Mouse (Mus musculus) Patski (cell line): Measurements from ENCODE around the gene Acvr2b. TPM values are rescaled to one million over a fixed set of nuclear protein-coding genes. Genes with fewer than 3 reads are reported as not detected.

Source experiments
- ATAC-seq: fragments of 100-300 bp; one replicate; pipeline ENCODE4 v1.8.0; 2021
- CTCF ChIA-PET: fragments of 350-600 bp; sonication (Branson Sonifier 250); formaldehyde crosslinking; loops from one replicate; lab custom pipeline; 2022; ENCODE audit warnings: inconsistent platforms; lab: Charles Lee
- POLR2A ChIA-PET: fragments of 350-600 bp; sonication (Branson Sonifier 250); formaldehyde crosslinking; loops from one replicate; lab custom pipeline; 2022; ENCODE audit warnings: antibody characterized with exemption, inconsistent platforms; lab: Charles Lee
- DNase-seq: peaks from one replicate; pipeline ENCODE4 v3.0.0-alpha.2; 2011; ENCODE audit warnings: low read depth, low spot score
- H3K27me3 ChIP-seq: fragments of 371-371 bp; one replicate; pipeline ENCODE4 v1.5.1; 2021
- CTCF ChIP-seq: fragments of 100-300 bp; IDR thresholded peaks from one replicate; pipeline ENCODE4 v1.5.1; 2021
- in situ Hi-C: fragments of 300-500 bp; cut with MboI; formaldehyde crosslinking; loops from 3 replicates; pipeline ENCODE4 v1.11.1; 2018; ENCODE audit warnings: low pct_unique_long_range_greater_than_20kb, mixed read lengths
- polyA plus RNA-seq: library from polyadenylated mRNA; unstranded; gene quantifications from one replicate; pipeline ENCODE4 v1.2.3, GENCODE M21; 2021

The Acvr2b gene
- polyA plus RNA-seq, 1 experiment from 2014 or later, result 4.0 TPM

GRCm38 (mm10) chr9:119435855-119436254 lies 33.9 kb downstream of the Acvr2b start:
- H3K27me3 ChIP-seq, result no peaks in the 10 kb centered on the region
- no peak for DNase-seq
- in situ Hi-C loops, result no loop called here
- ATAC-seq, result no peak
- TF ChIP-seq CTCF, result no peak
- CTCF ChIA-PET, result interaction anchor here (2.5 kb wide), 1 partner anchor 9 kb away, joined by 10 read pairs; the partner anchor contains the start of gene Exog
- POLR2A ChIA-PET, result no interaction called here

GRCm38 (mm10) chr9:119438065-119438464 lies 36.1 kb downstream of the Acvr2b start:
- H3K27me3 ChIP-seq, result no peaks in the 10 kb centered on the region
- no peak for ATAC-seq
- in situ Hi-C loops, result no loop called here
- POLR2A ChIA-PET, result no interaction called here
- TF ChIP-seq CTCF, result no peak
- no peak for DNase-seq
- CTCF ChIA-PET, result no interaction called here

- no peak for ATAC-seq
Measured at GRCm38 (mm10) chr9:119438498-119439000, 36.6 kb downstream of the Acvr2b start.

GRCm38 (mm10) chr9:119444738-119445429 lies 43.0 kb downstream of the Acvr2b start, which contains the start of gene Exog:
TSS of gene Exog (plus strand) at chr9:119444943.
- peak; percentile 98 for TF ChIP-seq CTCF
- DNase-seq, result peak; percentile 69
- ChIA-PET POLR2A (no interaction called here), CTCF (interaction anchor here (0.7 to 2.5 kb wide), 8 partner anchors 9 to 149 kb away, joined by 3 to 10 read pairs (median 4); partner anchors contain the start of gene Acvr2b)
- in situ Hi-C loops, result no loop called here
- no peaks in the 10 kb centered on the region for H3K27me3 ChIP-seq
- ATAC-seq, result peak; percentile 95

More at GRCm38 (mm10) chr9:119438498-119439000, 36.6 kb downstream of the Acvr2b start:
- DNase-seq, result no peak
- ChIA-PET CTCF (interaction anchor here (1.3 kb wide), 1 partner anchor 8 kb away, joined by 5 read pairs; no protein-coding TSS in a partner anchor), POLR2A (no interaction called here)
- TF ChIP-seq CTCF, result no peak
- in situ Hi-C loops, result no loop called here
- H3K27me3 ChIP-seq, result no peaks in the 10 kb centered on the region

- CTCF ChIA-PET, result interaction anchor here (1.0 to 2.5 kb wide), 4 partner anchors 10 to 131 kb away, joined by 3 to 10 read pairs (median 6); no protein-coding TSS in a partner anchor
- POLR2A ChIA-PET, result no interaction called here
- TF ChIP-seq CTCF, result no peak
- no peak for DNase-seq
- no peaks in the 10 kb centered on the region for H3K27me3 ChIP-seq
- no peak for ATAC-seq
- in situ Hi-C loops, result no loop called here
Measured at GRCm38 (mm10) chr9:119445737-119446136, 43.8 kb downstream of the Acvr2b start.

GRCm38 (mm10) chr9:119455967-119456366 lies 54.0 kb downstream of the Acvr2b start:
- DNase-seq, result no peak
- ChIA-PET CTCF (no interaction called here), POLR2A (no interaction called here)
- no peak for TF ChIP-seq CTCF
- no peaks in the 10 kb centered on the region for H3K27me3 ChIP-seq
- ATAC-seq, result no peak
- in situ Hi-C loops, result no loop called here

GRCm38 (mm10) chr9:119457122-119457521 lies 55.2 kb downstream of the Acvr2b start:
- DNase-seq (no peak), ATAC-seq (no peak)
- in situ Hi-C loops, result no loop called here
- ChIA-PET CTCF (interaction anchor here (0.9 kb wide), 1 partner anchor 12 kb away, joined by 3 read pairs; the partner anchor contains the start of gene Exog), POLR2A (no interaction called here)
- no peaks in the 10 kb centered on the region for H3K27me3 ChIP-seq
- TF ChIP-seq CTCF, result no peak

GRCm38 (mm10) chr9:119460410-119460809 lies 58.5 kb downstream of the Acvr2b start:
- ATAC-seq, result no peak
- POLR2A ChIA-PET, result interaction anchor here (0.5 to 0.8 kb wide), 3 partner anchors 118 to 812 kb away, joined by 3 to 4 read pairs (median 3); no protein-coding TSS in a partner anchor
- peak; percentile 94 for TF ChIP-seq CTCF
- CTCF ChIA-PET, result interaction anchor here (1.1 to 2.4 kb wide), 7 partner anchors 11 to 124 kb away, joined by 3 to 14 read pairs (median 4); no protein-coding TSS in a partner anchor
- DNase-seq, result no peak
- H3K27me3 ChIP-seq, result no peaks in the 10 kb centered on the region
- in situ Hi-C loops, result loop anchor here (5.0 to 10.0 kb wide), 3 partner anchors 122 to 434 kb away; partner anchors contain the start of gene Wdr48

GRCm38 (mm10) chr9:119465056-119465455 lies 63.1 kb downstream of the Acvr2b start:
- ChIA-PET CTCF (interaction anchor here (1.0 to 1.3 kb wide), 2 partner anchors 105 to 116 kb away, joined by 4 to 6 read pairs; no protein-coding TSS in a partner anchor), POLR2A (no interaction called here)
- no peak for TF ChIP-seq CTCF
- H3K27me3 ChIP-seq, result no peaks in the 10 kb centered on the region
- in situ Hi-C loops, result loop anchor here (10.0 kb wide), 1 partner anchor 430 kb away; the partner anchor contains the start of gene Wdr48
- ATAC-seq (no peak), DNase-seq (no peak)

- CTCF ChIA-PET, result interaction anchor here (1.0 to 1.3 kb wide), 2 partner anchors 104 to 115 kb away, joined by 4 to 6 read pairs; no protein-coding TSS in a partner anchor
- ATAC-seq (peak; percentile 60), DNase-seq (no peak)
- TF ChIP-seq CTCF, result no peak
- POLR2A ChIA-PET, result interaction anchor here (0.5 kb wide), 1 partner anchor 128 kb away, joined by 4 read pairs; no protein-coding TSS in a partner anchor
- in situ Hi-C loops, result loop anchor here (10.0 kb wide), 1 partner anchor 429 kb away; the partner anchor contains the start of gene Wdr48
- no peaks in the 10 kb centered on the region for H3K27me3 ChIP-seq
Measured at GRCm38 (mm10) chr9:119465595-119465994, 63.7 kb downstream of the Acvr2b start.
